Mouse (Mus musculus) heart, adult 2 months (tissue): ENCODE results near the gene Psmd2.

Experiments used
- CTCF ChIP-seq: fragments of 200-600 bp; IDR thresholded peaks from 2 replicates; pipeline ENCODE4 v1.8.1; 2022; ENCODE audit warnings: antibody characterized with exemption, mild to moderate bottlenecking, moderate library complexity
- POLR2A ChIP-seq: fragments of 200-500 bp; IDR thresholded peaks from 2 replicates; pipeline ENCODE4 v1.6.1; 2011; ENCODE audit warnings: mild to moderate bottlenecking, low read depth, low read length, control low read depth; ENCODE audit not compliant: insufficient read depth

DNA sequence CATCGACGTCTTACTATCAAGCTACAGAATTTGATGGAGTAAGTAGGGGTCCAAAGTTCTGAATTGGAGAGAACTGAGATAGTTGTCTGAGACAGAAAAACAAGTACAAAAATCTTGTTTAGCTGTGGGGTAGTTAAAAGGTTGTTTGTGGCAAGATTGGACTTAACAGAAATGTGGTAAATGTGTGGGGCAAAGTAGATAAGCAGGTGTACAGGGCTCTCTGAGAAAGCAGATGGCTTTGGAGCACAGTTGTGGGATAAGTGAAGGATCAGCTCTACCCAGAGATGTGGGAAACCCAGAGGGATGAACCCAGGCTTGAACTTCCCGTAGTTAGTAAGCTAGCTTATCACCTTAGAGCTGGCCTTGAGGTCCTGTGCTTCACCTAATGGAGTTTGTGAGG lies 39.3 kb downstream of the Psmd2 start:
- TF ChIP-seq CTCF (no peak), POLR2A (no peak)
